Mouse (Mus musculus) midbrain, embryonic 15.5 days (tissue): Measurements from ENCODE around the gene Rbm45. TPM values are rescaled to one million over a fixed set of nuclear protein-coding genes. Genes with fewer than 3 reads are reported as not detected.

Experiments
- ATAC-seq: fragments of 200-750 bp; cut with Nextera tagmentation; replicated peaks from 2 replicates; pipeline ENCODE4 v1.8.0; 2017; ENCODE audit warnings: moderate TSS enrichment
- H3K27ac ChIP-seq: fragments of 300-500 bp; sonication (generic); 2 replicates; pipeline ENCODE4 v1.5.1; 2015; ENCODE audit warnings: mild to moderate bottlenecking, inconsistent platforms
- H3K27me3 ChIP-seq: fragments of 300-500 bp; sonication (generic); replicated peaks from 2 replicates; pipeline ENCODE4 v1.6.1; 2015; ENCODE audit warnings: inconsistent platforms
- H3K36me3 ChIP-seq: fragments of 300-500 bp; sonication (generic); replicated peaks from 2 replicates; pipeline ENCODE4 v1.6.1; 2015; ENCODE audit warnings: inconsistent platforms
- H3K4me1 ChIP-seq: fragments of 300-500 bp; sonication (generic); 2 replicates; pipeline ENCODE4 v1.6.1; 2015; ENCODE audit warnings: inconsistent platforms
- H3K4me2 ChIP-seq: fragments of 300-500 bp; sonication (generic); 2 replicates; pipeline ENCODE4 v1.6.1; 2015; ENCODE audit warnings: inconsistent platforms, mild to moderate bottlenecking, moderate library complexity
- H3K4me3 ChIP-seq: fragments of 300-500 bp; sonication (generic); 2 replicates; pipeline ENCODE4 v1.5.1; 2015; ENCODE audit warnings: mild to moderate bottlenecking, inconsistent platforms
- H3K9ac ChIP-seq: fragments of 300-500 bp; sonication (generic); 2 replicates; pipeline ENCODE4 v1.6.1; 2015; ENCODE audit warnings: mild to moderate bottlenecking, inconsistent platforms
- H3K9me3 ChIP-seq: fragments of 300-500 bp; sonication (generic); 2 replicates; pipeline ENCODE4 v1.6.1; 2016; ENCODE audit warnings: inconsistent platforms
- WGBS: fragments of 180-500 bp; shearing (Covaris S2); methylation state at CpG from one replicate; pipeline ENCODE4 v1.1.7; 2015; ENCODE audit warnings: mixed read lengths; 5-methylcytosine and 5-hydroxymethylcytosine counted together
- polyA plus RNA-seq: library from polyadenylated mRNA; unstranded; fragments of >200 nt; fragmentation: Nextera tagmentation; extraction: Ambion mirVana; gene quantifications from 2 replicates; pipeline ENCODE4 v1.2.1, GENCODE M21; 2015

Rbm45 gene
- polyA plus RNA-seq, 1 experiment from 2014 or later = 17.0 TPM

- H3K4me2 ChIP-seq = no peak within 1 kb of the TSS
- H3K27ac ChIP-seq = no peak within 1 kb of the TSS
- no peak within 1 kb of the TSS for H3K9ac ChIP-seq
- no peaks in the 10 kb centered on the region for H3K9me3 ChIP-seq
- 86% methylated on average over 11 of the region's 11 CpGs for WGBS
- H3K27me3 ChIP-seq = no peaks in the 10 kb centered on the region
- H3K4me1 ChIP-seq = no peaks in the 10 kb centered on the region
- ATAC-seq = no peak
- no peaks in the 10 kb centered on the region for H3K36me3 ChIP-seq
- no peak within 1 kb of the TSS for H3K4me3 ChIP-seq
Observed at GRCm38 (mm10) chr2:76360226-76360625, 9.6 kb upstream of the Rbm45 start, which contains the start of gene Cyct. Gene Cyct, minus strand, starts transcription at chr2:76360450.

DNA sequence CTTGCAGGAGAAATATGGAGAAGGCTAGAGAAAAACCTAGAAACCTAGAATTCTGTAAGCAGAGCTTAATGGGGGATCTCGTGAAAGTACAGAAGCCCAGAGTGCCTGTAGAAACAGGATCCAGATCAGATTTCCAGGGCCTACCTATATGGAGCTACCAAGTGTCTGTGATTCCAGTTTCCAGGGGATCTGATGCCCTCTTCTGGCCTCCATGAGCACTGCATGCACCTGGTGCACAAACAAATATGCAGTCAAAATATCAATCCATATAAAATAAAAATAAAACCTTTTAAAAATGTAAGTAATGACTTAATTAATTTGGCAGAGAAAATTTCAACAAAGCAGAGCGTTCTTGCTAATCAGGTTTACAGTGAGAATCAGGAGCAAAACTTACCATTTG lies 7.7 kb upstream of the Rbm45 start:
- no peak for ATAC-seq
- Histone ChIP-seq H3K27ac (no peak overlapping the region), H3K36me3 (no peaks in the 10 kb centered on the region), H3K9me3 (no peaks in the 10 kb centered on the region), H3K4me3 (no peak overlapping the region), H3K4me2 (no peak overlapping the region), H3K4me1 (no peaks in the 10 kb centered on the region), H3K9ac (no peak overlapping the region), H3K27me3 (no peaks in the 10 kb centered on the region)
- 66% methylated on average over 2 of the region's 2 CpGs for WGBS

DNA sequence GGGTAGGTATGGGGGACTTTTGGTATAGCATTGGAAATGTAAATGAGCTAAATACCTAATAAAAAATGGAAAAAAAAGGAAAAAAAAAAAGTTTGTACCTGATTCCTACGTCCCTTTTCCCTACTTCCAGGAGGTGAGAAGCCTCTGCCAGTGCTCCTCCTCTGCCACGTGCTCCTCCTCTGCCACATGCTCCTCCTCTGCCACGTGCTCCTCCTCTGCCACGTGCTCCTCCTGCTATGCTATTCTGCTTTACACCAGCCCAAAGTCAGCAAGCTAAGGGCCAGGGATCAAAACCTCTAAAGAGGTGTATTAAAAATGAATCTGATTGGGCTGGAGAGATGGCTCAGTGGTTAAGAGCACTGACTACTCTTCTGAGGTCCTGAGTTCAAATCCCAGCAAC lies 4.0 kb upstream of the Rbm45 start:
- H3K9me3 ChIP-seq = no peaks in the 10 kb centered on the region
- no peak for ATAC-seq

GRCm38 (mm10) chr2:76367188-76367922 lies 2.4 kb upstream of the Rbm45 start:
- Histone ChIP-seq H3K4me1 (peaks cover 11% of the 10 kb centered on the region), H3K4me2 (no peak overlapping the region), H3K27ac (no peak overlapping the region), H3K9me3 (no peaks in the 10 kb centered on the region), H3K36me3 (0 out of 2 replicates have a peak, but pooled peaks cover 3% of the 10 kb centered on the region), H3K9ac (no peak overlapping the region), H3K4me3 (no peak overlapping the region), H3K27me3 (no peaks in the 10 kb centered on the region)
- WGBS = 19% methylated on average over 9 of the region's 9 CpGs
- ATAC-seq = no peak

More for the DNA sequence above, 4.0 kb upstream of the Rbm45 start:
- H3K4me1 ChIP-seq = peaks cover 4% of the 10 kb centered on the region
- H3K36me3 ChIP-seq = no peaks in the 10 kb centered on the region
- no peak overlapping the region for H3K4me3 ChIP-seq
- no peaks in the 10 kb centered on the region for H3K27me3 ChIP-seq
- H3K27ac ChIP-seq = no peak overlapping the region
- 77% methylated on average over 4 of the region's 4 CpGs for WGBS
- no peak overlapping the region for H3K9ac ChIP-seq
- no peak overlapping the region for H3K4me2 ChIP-seq

DNA sequence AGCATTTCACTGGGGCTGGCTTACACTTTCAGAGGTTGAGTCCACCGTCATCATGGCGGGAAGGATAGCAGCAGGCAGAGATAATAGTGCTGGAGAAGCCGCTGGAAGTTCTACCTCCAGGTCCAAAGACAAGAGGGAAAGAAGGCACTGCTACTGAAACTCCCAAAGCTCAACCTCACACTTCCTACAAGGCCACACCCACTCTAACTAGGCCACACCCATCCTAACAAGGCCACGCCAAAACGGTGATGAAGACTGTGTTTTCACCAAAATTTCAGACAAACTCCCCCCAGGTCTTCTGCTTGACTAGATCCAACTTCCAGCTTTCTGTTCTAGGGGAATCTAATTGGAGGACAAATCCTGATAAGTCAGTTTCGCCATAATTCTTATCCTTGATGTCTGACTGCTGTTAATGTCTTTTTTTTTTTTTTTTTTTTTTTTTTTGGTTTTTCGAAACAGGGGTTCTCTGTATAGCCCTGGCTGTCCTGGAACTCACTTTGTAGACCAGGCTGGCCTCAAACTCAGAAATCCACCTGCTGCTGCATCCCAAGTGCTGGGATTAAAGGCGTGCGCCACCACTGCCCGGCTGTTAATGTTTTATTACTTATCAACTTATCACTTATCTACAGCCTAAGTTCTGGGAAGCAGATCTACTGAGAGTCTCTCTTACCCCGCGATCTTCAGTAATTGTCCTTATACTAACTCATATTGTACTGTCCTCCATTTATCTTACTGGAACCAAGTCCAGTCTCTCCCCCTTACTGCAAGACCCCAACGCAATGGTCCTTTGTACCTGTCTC lies 723 bp upstream of the Rbm45 start:
- Histone ChIP-seq H3K4me3 (no peak overlapping the region), H3K27ac (no peak overlapping the region), H3K9ac (no peak overlapping the region), H3K9me3 (no peaks in the 10 kb centered on the region), H3K27me3 (no peaks in the 10 kb centered on the region), H3K36me3 (peaks cover 14% of the 10 kb centered on the region), H3K4me2 (no peak overlapping the region), H3K4me1 (peaks cover 11% of the 10 kb centered on the region)
- ATAC-seq = peak; percentile 10; the same call in 1 of the 2 replicates
- whole genome bisulfite sequencing = 79% methylated on average over 13 of the region's 13 CpGs

GRCm38 (mm10) chr2:76370656-76370922 lies 805 bp downstream of the Rbm45 start:
- H3K4me2 ChIP-seq = peak overlapping the region; percentile 82
- 2% methylated on average over 7 of the region's 7 CpGs for WGBS
- no peaks in the 10 kb centered on the region for H3K27me3 ChIP-seq
- H3K36me3 ChIP-seq = peaks cover 23% of the 10 kb centered on the region
- H3K9ac ChIP-seq = peak overlapping the region; percentile 87
- no peak for ATAC-seq
- H3K27ac ChIP-seq = no peak overlapping the region
- H3K9me3 ChIP-seq = no peaks in the 10 kb centered on the region
- H3K4me3 ChIP-seq = peak overlapping the region; percentile 81
- peaks cover 11% of the 10 kb centered on the region for H3K4me1 ChIP-seq

GRCm38 (mm10) chr2:76372244-76372643 lies 2.5 kb downstream of the Rbm45 start:
- Histone ChIP-seq H3K9me3 (no peaks in the 10 kb centered on the region), H3K27ac (no peak overlapping the region), H3K27me3 (no peaks in the 10 kb centered on the region), H3K9ac (no peak overlapping the region), H3K4me2 (no peak overlapping the region), H3K4me3 (no peak overlapping the region), H3K4me1 (peaks cover 11% of the 10 kb centered on the region), H3K36me3 (peaks cover 26% of the 10 kb centered on the region)
- WGBS = 95% methylated on average over 4 of the region's 4 CpGs
- no peak for ATAC-seq

- Histone ChIP-seq H3K4me1 (peaks cover 11% of the 10 kb centered on the region), H3K9ac (no peak overlapping the region), H3K36me3 (peaks cover 47% of the 10 kb centered on the region), H3K4me2 (no peak overlapping the region), H3K4me3 (no peak overlapping the region), H3K27me3 (no peaks in the 10 kb centered on the region), H3K27ac (no peak overlapping the region), H3K9me3 (no peaks in the 10 kb centered on the region)
- ATAC-seq = no peak
- 94% methylated on average over 6 of the region's 6 CpGs for WGBS
Observed at GRCm38 (mm10) chr2:76374544-76375206, 4.9 kb downstream of the Rbm45 start.

DNA sequence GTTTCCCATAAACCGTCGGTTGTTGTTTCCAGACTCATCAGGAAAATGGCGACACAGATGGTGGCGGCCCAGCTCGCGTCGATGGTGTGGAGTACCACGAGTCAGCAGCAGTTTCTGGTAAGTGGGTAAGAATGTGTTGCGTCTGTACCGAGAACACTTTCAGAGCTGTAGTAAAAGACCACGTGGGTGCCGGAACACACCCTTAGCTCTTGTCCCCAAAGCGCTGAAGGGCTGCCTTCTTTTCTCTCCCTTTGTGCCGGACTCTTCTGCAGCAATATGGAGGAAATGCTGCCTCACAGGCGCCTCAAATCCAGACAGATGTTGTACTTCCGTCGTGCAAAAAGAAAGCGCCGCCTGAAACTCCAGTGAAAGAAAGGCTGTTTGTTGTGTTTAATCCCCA lies 8.9 kb downstream of the Rbm45 start:
- peaks cover 53% of the 10 kb centered on the region for H3K36me3 ChIP-seq
- WGBS = 96% methylated on average over 19 of the region's 19 CpGs

DNA sequence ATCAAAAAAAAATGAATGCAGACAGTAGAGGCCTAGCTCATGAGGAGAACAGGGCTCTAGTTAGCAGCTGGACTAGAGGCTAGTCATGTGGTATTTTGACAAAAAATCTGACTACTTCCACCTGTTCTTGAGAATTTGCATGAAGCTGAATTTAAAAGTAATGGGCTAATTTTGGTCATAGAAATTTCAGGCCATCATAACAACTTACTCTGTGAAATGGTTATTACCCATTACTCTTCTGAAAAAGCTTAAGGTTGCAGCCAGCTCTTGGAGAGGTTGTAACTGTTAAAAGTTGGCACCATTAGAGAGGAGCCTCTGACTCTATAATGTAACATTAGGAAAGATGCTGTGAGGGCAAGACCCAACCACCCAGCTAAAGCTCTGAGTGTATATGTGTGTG lies 16.7 kb downstream of the Rbm45 start:
- peaks cover 9% of the 10 kb centered on the region for H3K36me3 ChIP-seq
- H3K27ac ChIP-seq = no peak overlapping the region
- no peaks in the 10 kb centered on the region for H3K4me1 ChIP-seq
- no peak overlapping the region for H3K9ac ChIP-seq
- ATAC-seq = no peak
- no peaks in the 10 kb centered on the region for H3K27me3 ChIP-seq
- no peak overlapping the region for H3K4me3 ChIP-seq
- H3K4me2 ChIP-seq = no peak overlapping the region
- no peaks in the 10 kb centered on the region for H3K9me3 ChIP-seq

More for the DNA sequence above, 8.9 kb downstream of the Rbm45 start:
- Histone ChIP-seq H3K27me3 (no peaks in the 10 kb centered on the region), H3K9me3 (no peaks in the 10 kb centered on the region), H3K4me3 (no peak overlapping the region), H3K4me2 (no peak overlapping the region), H3K9ac (no peak overlapping the region), H3K4me1 (no peaks in the 10 kb centered on the region), H3K27ac (no peak overlapping the region)
- no peak for ATAC-seq

DNA sequence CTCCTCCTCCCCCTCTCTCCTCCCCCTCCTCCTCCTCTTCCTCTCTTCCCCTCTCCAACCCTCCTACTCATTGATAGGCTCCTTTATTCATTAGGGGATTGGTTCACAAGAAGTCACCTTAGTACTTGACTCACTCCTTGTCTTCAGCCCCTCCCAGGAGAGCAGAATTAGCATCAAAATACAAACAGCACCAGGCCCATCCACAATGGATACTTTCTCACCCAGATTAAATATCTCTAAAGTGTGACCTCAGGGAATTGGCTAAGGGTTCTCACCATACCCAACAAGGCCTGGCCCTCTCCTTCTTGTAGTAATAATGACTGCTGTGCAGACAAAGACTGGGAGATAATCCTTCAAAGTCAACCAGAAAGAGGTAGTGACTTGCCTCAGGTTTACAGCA lies 30.4 kb downstream of the Rbm45 start:
- Histone ChIP-seq H3K27me3 (peaks cover 20% of the 10 kb centered on the region; the same call in 1 of the 2 replicates), H3K27ac (no peak overlapping the region), H3K4me1 (peaks cover 9% of the 10 kb centered on the region), H3K9ac (no peak overlapping the region), H3K9me3 (no peaks in the 10 kb centered on the region), H3K4me2 (no peak overlapping the region), H3K36me3 (no peaks in the 10 kb centered on the region), H3K4me3 (no peak overlapping the region)
- ATAC-seq = no peak

GRCm38 (mm10) chr2:76405596-76406150 lies 35.9 kb downstream of the Rbm45 start:
- H3K9ac ChIP-seq = peak overlapping the region; percentile 98
- peak overlapping the region; percentile 90 for H3K4me3 ChIP-seq
- H3K4me1 ChIP-seq = peaks cover 20% of the 10 kb centered on the region
- no peaks in the 10 kb centered on the region for H3K9me3 ChIP-seq
- no peaks in the 10 kb centered on the region for H3K36me3 ChIP-seq
- H3K4me2 ChIP-seq = peak overlapping the region; percentile 82
- ATAC-seq = peak; percentile 59; the same call in 1 of the 2 replicates
- H3K27ac ChIP-seq = peak overlapping the region; percentile 91
- 1% methylated on average over 15 of the region's 15 CpGs for WGBS
- H3K27me3 ChIP-seq = peaks cover 20% of the 10 kb centered on the region; the same call in 1 of the 2 replicates
